Mouse (Mus musculus): ENCODE data around the gene Dennd2c. TPM values are rescaled to one million over a fixed set of nuclear protein-coding genes. Genes with fewer than 3 reads are reported as not detected.
A peak's percentile ranks its signal among the peaks of the same experiment; 100 is the strongest.

Dennd2c gene
- total RNA-seq (2022) = under 1 TPM; 0.28 to 0.93 (median 0.48) TPM

DNA sequence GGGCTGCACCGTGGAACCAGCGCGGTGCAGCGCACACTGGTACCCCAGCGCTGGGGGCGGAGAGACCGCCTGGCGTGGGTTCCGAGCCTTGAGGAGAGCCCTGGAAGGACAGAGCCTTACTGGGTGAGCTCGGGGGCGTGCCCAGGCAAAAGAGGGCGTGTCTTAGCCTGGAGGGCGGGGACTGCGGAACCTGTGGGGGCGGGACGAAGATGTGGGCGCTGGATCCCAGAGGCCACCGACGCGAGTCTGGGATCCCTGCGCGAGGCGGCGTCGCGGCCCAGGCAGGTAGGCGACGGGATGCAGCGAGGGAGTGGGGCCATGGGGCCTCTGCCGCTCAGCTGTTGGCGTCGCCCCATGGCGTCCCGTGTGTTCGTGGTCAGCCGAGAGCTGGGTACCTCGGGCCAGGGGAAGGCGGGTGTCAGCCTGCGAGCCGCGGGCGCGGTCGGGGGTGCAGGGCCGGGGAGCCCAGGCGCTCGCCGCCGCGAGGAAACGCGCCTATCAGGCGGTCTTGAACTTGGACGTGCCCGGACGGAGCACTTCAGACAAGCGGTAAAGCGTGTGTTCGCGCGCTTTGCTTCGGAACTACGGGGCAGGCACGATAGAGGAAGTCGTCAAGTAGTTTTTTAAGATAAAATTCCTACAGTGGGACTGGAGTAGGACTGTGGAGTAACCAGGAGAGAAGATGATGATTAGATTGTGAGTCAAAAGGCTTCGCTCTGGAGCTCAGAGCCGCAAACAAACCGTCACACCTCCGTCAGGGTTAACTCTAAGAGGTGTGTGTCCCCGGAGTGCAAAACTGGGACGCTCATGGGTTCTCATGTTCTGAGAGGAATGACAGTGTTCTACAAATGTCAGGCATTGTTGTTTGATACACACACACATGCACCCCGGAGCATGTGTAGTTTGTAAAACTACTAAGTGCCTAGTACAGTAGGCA is at the start of gene Dennd2c:
Gene Dennd2c, plus strand, starts transcription at position 151 of the 937 bp plus-strand sequence.
- peak; percentile 31 to 38 for DNase-seq (ENCODE audit: low spot score in 2 of 2)

- no peak for DNase-seq (ENCODE audit: low spot score in 2 of 2)
These were observed 46.3 kb upstream of the Dennd2c start for GRCm38 (mm10) chr3:103056016-103056595.

DNA sequence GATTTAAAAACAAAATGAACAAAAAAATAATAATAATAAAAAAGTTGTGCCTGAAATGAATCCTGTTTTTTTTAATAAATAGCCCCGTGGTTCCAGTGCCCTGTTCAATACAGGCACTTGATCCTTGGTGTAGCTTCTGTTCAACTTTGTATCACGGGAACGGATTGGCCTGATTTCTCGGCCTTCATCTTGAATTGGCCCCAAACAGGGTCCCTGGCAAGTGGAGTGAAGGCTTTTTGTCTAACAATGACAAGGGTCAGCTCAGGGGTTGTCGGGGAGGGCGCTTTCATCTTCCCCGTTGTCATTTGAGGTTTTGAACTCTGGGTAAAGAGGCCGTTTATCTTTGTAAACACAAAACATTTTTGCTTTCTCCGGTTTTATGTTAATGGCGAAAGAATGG is 44.7 kb upstream of the Dennd2c start:
- no peak for DNase-seq (ENCODE audit: low spot score in 2 of 2)

DNA sequence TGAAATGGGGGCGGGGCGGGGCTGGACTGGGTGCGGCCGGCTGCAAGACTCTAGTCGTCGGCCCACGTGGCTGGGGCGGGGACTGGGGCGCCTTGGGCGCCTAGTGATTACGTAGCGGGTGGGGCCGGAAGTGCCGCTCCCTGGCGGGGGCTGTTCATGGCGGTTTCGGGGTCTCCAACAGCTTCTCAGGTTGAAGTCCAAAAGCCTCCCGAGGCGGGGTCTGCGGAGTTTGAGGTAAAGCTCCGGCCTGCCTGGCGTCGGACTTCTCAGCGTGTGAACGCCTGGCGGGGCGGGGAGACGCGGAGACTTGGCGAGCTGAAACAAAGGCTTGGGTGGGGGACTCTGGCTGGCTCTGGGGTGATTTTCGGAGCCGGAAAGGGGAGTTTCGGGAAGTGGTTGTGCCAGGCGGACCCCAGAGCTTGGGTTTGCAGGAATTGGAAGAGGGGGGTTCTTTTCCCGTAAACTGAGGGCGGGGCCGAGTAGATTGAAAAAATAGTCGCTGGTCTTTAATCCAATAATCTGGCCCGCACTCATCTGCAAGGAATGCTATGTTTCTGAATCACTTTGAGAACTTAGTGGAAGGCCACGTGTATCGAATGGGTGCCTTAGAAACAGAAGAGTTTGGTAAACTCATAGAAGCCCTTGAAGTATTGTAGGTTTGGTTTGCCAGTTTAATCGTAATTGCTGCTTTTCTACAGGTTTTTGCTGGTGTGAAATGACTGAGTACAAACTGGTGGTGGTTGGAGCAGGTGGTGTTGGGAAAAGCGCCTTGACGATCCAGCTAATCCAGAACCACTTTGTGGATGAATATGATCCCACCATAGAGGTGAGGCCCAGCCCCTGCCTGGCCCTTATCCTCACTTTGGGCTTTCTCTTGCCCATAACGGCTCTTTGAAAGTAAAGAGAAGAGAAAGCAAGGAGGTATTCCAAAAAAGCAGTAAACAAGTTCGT is 43.9 kb upstream of the Dennd2c start, which contains the start of gene Nras:
Gene Nras, plus strand, starts transcription at position 79 of the 951 bp plus-strand sequence.
- peak; percentile 82 to 88 for DNase-seq (ENCODE audit: low spot score in 2 of 2)

GRCm38 (mm10) chr3:103066927-103067326 is 35.5 kb upstream of the Dennd2c start:
- DNase-seq (ENCODE audit: low spot score in 2 of 2) = no peak

DNA sequence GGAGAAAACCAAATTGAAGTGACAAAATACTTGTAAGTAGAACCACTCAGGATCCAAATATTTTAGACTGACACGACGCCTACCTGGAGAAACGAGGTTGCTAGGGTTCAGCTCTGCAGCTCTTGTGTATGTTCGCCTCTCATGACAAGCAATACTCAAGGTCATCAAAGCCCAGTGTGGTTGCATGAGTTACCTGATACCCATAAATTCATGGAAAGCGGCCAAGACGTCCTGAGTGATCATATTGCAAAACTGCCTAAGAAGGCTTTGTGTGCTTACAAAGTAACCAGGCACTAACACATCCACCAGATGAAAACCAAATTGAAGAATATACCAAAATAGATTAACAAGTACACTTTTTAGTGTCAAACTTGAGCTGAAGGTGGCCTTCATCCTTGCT is 33.4 kb upstream of the Dennd2c start:
- no peak for DNase-seq (ENCODE audit: low spot score in 2 of 2)

GRCm38 (mm10) chr3:103073771-103074170 is 28.6 kb upstream of the Dennd2c start, which contains the start of gene Ampd1:
Ampd1 (plus strand) TSS chr3:103074014.
- no peak for DNase-seq (ENCODE audit: low spot score in 2 of 2)

DNA sequence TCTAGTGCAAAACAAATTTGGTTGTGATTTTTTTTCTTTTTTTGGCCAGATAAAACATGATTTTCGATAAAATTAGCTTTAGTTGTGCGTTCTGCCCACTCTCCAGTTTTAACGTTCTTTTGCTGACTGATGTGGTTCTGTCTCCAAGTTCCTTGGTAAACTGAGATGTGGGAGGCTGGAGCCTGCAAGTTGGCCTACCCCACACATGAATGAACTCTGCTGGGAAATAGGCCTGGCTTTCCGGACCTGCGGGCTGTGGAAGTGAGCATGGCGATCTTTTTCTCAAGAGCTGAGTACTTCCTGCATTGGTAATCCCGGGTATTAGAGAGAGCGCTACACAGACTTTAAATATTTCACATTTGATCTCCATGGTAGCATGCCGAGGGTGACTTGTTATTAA is 26.5 kb upstream of the Dennd2c start:
- no peak for DNase-seq (ENCODE audit: low spot score in 2 of 2)

DNA sequence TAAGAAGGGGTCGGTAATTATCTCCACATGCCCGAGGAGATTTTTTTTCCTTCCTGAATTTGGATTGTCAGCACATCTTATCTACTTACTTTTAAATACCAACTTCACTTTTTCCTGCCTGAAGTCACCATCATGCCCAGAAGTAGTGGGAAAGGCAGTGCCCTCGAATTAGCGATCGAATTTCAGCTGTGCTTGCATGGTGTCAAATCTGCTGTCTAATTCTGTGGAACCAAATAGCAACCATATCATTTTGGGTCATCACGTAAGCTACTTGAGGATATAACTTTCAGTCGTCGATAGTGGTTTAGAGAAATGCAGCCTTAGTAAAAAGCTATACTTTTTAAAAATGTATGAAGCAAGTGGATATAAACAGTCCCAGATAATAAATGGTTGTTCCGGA is 25.9 kb upstream of the Dennd2c start:
- no peak for DNase-seq (ENCODE audit: low spot score in 2 of 2)

- no peak for DNase-seq (ENCODE audit: low spot score in 2 of 2)
These were observed 23.1 kb upstream of the Dennd2c start for GRCm38 (mm10) chr3:103079301-103079700.

- no peak for DNase-seq (ENCODE audit: low spot score in 2 of 2)
These were observed 21.4 kb upstream of the Dennd2c start for GRCm38 (mm10) chr3:103081051-103081450.

- no peak for DNase-seq (ENCODE audit: low spot score in 2 of 2)
These were observed 20.4 kb upstream of the Dennd2c start for GRCm38 (mm10) chr3:103081861-103082453.

- DNase-seq (ENCODE audit: low spot score in 2 of 2) = no peak
These were observed 19.6 kb upstream of the Dennd2c start for GRCm38 (mm10) chr3:103082761-103083160.

- DNase-seq (ENCODE audit: low spot score in 2 of 2) = no peak
These were observed 16.4 kb upstream of the Dennd2c start for GRCm38 (mm10) chr3:103085986-103086385.

GRCm38 (mm10) chr3:103091753-103092152 is 10.7 kb upstream of the Dennd2c start:
- DNase-seq (ENCODE audit: low spot score in 2 of 2) = no peak

- DNase-seq (ENCODE audit: low spot score in 2 of 2) = no peak
These were observed 3.7 kb upstream of the Dennd2c start for GRCm38 (mm10) chr3:103098662-103099061.

DNA sequence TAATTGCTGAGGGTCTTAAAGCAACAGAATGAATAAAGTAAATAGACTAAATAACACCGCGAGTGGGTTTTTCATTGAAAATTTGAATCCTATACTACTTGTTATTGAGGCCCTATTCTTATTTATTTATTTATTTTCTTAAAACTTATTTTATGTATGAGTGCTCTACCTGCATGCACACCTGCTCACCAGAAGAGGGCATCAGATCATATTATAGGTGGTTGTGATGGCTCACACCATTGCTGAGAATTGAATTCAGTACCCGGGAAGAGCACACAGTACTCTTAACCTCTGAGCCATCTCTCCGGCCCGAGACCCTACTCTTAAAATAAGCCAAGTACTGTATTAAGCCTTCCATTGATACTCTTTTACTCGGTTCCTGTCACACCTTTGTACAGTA is 2.7 kb upstream of the Dennd2c start:
- no peak for DNase-seq (ENCODE audit: low spot score in 2 of 2)

DNA sequence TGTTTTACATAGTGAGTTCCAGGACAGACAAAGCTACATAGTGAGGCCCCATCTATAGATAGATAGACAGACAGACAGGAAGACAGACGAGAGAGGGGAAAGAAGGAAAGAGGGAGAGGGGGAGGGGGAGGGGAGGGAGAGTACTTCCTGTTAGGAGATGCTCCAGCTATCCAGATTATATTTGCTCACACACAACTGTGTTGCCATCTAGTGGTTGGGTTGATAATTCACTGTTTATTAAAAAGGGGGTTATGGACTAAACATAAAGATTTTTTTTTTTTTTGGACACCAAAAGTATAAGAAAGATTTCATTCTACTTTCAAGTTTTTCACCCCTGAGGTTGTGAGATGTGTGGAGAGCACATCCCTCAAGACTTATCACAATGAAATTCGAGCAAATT is 1.7 kb upstream of the Dennd2c start:
- no peak for DNase-seq (ENCODE audit: low spot score in 2 of 2)

DNA sequence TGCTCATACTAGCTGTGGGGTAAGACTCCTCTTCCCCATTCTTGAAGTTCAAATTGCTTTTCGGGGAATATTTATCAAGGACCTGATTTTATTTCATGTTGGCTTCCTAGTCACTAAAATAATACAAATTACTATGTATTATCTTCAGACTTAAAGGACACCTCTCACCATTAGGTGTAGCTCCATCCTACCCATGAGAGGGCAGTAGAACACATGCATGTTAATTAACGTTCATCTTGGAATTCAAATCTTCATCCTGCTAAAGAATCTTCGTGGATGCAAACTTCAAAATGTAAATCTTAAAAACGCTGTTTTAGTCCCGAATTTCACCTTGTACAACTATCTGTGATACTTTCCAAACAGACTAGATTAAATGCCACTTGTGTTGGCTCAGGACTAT is 1.2 kb upstream of the Dennd2c start:
- DNase-seq (ENCODE audit: low spot score in 2 of 2) = no peak

GRCm38 (mm10) chr3:103101909-103102308 is 495 bp upstream of the Dennd2c start:
- no peak for DNase-seq (ENCODE audit: low spot score in 2 of 2)

Data from left cerebral cortex, adult 8-10 months (tissue).